Mouse (Mus musculus) midbrain, embryonic 16.5 days (tissue): Measurements from ENCODE around the gene Hcfc1. TPM values are rescaled to one million over a fixed set of nuclear protein-coding genes. Genes with fewer than 3 reads are reported as not detected.
A peak's percentile ranks its signal among the peaks of the same experiment; 100 is the strongest.

Experiments used
- ATAC-seq: fragments of 200-750 bp; cut with Nextera tagmentation; 2 replicates; pipeline ENCODE4 v1.8.0; 2017; ENCODE audit warnings: moderate TSS enrichment
- H3K27ac ChIP-seq: fragments of 300-500 bp; sonication (generic); 2 replicates; pipeline ENCODE4 v1.5.1; 2014; ENCODE audit warnings: mild to moderate bottlenecking, low read length, mixed read lengths
- H3K27me3 ChIP-seq: fragments of 300-500 bp; sonication (generic); 2 replicates; pipeline ENCODE4 v1.6.1; 2014; ENCODE audit warnings: low read depth, low read length, mixed read lengths; ENCODE audit not compliant: control insufficient read depth, insufficient read depth
- H3K36me3 ChIP-seq: fragments of 300-500 bp; sonication (generic); 2 replicates; pipeline ENCODE4 v1.6.1; 2014; ENCODE audit warnings: mild to moderate bottlenecking, low read length, moderate library complexity, mixed read lengths; ENCODE audit not compliant: control insufficient read depth, insufficient read depth
- H3K4me1 ChIP-seq: fragments of 300-500 bp; sonication (generic); 2 replicates; pipeline ENCODE4 v1.6.1; 2014; ENCODE audit warnings: mild to moderate bottlenecking, low read length, mixed read lengths; ENCODE audit not compliant: control insufficient read depth, insufficient read depth
- H3K4me2 ChIP-seq: fragments of 300-500 bp; sonication (generic); 2 replicates; pipeline ENCODE4 v1.6.1; 2014; ENCODE audit warnings: mild to moderate bottlenecking, low read length, mixed read lengths
- H3K4me3 ChIP-seq: fragments of 300-500 bp; sonication (generic); 2 replicates; pipeline ENCODE4 v1.5.1; 2014; ENCODE audit warnings: low read depth, mild to moderate bottlenecking, low read length, moderate library complexity, mixed read lengths
- H3K9ac ChIP-seq: fragments of 300-500 bp; sonication (generic); 2 replicates; pipeline ENCODE4 v1.6.1; 2014; ENCODE audit warnings: low read depth, low read length, mixed read lengths
- H3K9me3 ChIP-seq: fragments of 300-500 bp; sonication (generic); replicated peaks from 2 replicates; pipeline ENCODE4 v1.6.1; 2014; ENCODE audit warnings: mild to moderate bottlenecking, low read length, mixed read lengths; ENCODE audit not compliant: control insufficient read depth, poor library complexity, severe bottlenecking
- WGBS: fragments of 180-500 bp; shearing (Covaris S2); extraction: QIAGEN DNeasy Blood & Tissue Kit; methylation state at CpG from one replicate; pipeline ENCODE4 v1.1.7; 2014; 5-methylcytosine and 5-hydroxymethylcytosine counted together
- polyA plus RNA-seq: library from polyadenylated mRNA; unstranded; fragments of >200 nt; fragmentation: Nextera tagmentation; extraction: Ambion mirVana; gene quantifications from 2 replicates; pipeline ENCODE4 v1.2.1, GENCODE M21; 2015

Gene Hcfc1
- polyA plus RNA-seq, 1 experiment from 2014 or later: 39.1 TPM

DNA sequence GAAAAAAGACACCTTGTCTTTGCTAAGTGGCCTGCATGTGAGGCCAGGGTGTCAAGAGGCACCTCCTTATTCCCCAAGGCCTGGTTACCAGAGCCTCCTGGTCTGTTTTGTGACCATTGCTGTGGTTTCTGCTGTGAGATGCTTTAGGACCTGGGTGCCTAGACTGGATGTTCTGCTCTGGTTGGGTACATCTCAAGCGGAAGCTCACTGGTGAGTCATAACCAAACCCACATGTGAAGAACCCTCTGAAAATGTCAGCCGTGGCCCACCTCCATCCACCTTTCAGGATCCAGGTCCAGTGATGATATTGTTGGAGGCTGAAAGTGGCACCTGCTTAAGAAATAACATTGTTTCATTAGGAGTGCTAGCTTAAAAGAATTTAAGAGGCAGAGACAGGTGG is 10.1 kb upstream of the Hcfc1 start:
- Histone ChIP-seq H3K9ac (no peak overlapping the region), H3K4me3 (no peak overlapping the region), H3K36me3 (no peaks in the 10 kb centered on the region), H3K9me3 (no peaks in the 10 kb centered on the region), H3K27me3 (no peaks in the 10 kb centered on the region), H3K4me2 (no peak overlapping the region), H3K27ac (no peak overlapping the region), H3K4me1 (no peaks in the 10 kb centered on the region)
- no peak for ATAC-seq
- 92% methylated on average over 2 of the region's 2 CpGs for WGBS

GRCm38 (mm10) chrX:73972774-73973173 is 6.6 kb upstream of the Hcfc1 start:
- Histone ChIP-seq H3K9me3 (no peaks in the 10 kb centered on the region), H3K36me3 (no peaks in the 10 kb centered on the region), H3K27me3 (no peaks in the 10 kb centered on the region), H3K4me2 (no peak overlapping the region), H3K4me1 (peaks cover 3% of the 10 kb centered on the region), H3K9ac (no peak overlapping the region), H3K4me3 (no peak overlapping the region), H3K27ac (no peak overlapping the region)
- ATAC-seq: no peak
- WGBS: 79% methylated on average over 4 of the region's 4 CpGs

GRCm38 (mm10) chrX:73970781-73971180 is 4.6 kb upstream of the Hcfc1 start:
- H3K27me3 ChIP-seq: no peaks in the 10 kb centered on the region
- H3K9ac ChIP-seq: no peak overlapping the region
- no peak overlapping the region for H3K4me2 ChIP-seq
- no peaks in the 10 kb centered on the region for H3K36me3 ChIP-seq
- ATAC-seq: no peak
- no peak overlapping the region for H3K4me3 ChIP-seq
- H3K4me1 ChIP-seq: peaks cover 3% of the 10 kb centered on the region
- H3K27ac ChIP-seq: no peak overlapping the region
- no peaks in the 10 kb centered on the region for H3K9me3 ChIP-seq

- ATAC-seq: no peak
- H3K9ac ChIP-seq: no peak overlapping the region
- 98% methylated on average over 2 of the region's 2 CpGs for WGBS
- H3K4me3 ChIP-seq: no peak overlapping the region
- H3K36me3 ChIP-seq: no peaks in the 10 kb centered on the region
- H3K4me1 ChIP-seq: peaks cover 3% of the 10 kb centered on the region
- H3K27ac ChIP-seq: no peak overlapping the region
- no peak overlapping the region for H3K4me2 ChIP-seq
- H3K27me3 ChIP-seq: no peaks in the 10 kb centered on the region
- no peaks in the 10 kb centered on the region for H3K9me3 ChIP-seq
Observed at GRCm38 (mm10) chrX:73969729-73970128, 3.6 kb upstream of the Hcfc1 start.

- 83% methylated on average over 1 of the region's 1 CpGs for WGBS
- H3K36me3 ChIP-seq: no peaks in the 10 kb centered on the region
- H3K27ac ChIP-seq: 0 out of 2 replicates have a peak overlapping the region, but pooled peaks have one; percentile 63
- no peak overlapping the region for H3K4me2 ChIP-seq
- H3K9me3 ChIP-seq: no peaks in the 10 kb centered on the region
- no peak for ATAC-seq
- H3K4me1 ChIP-seq: peaks cover 5% of the 10 kb centered on the region
- H3K27me3 ChIP-seq: no peaks in the 10 kb centered on the region
- H3K9ac ChIP-seq: no peak overlapping the region
- H3K4me3 ChIP-seq: no peak overlapping the region
Observed at GRCm38 (mm10) chrX:73969167-73969566, 3.0 kb upstream of the Hcfc1 start.

DNA sequence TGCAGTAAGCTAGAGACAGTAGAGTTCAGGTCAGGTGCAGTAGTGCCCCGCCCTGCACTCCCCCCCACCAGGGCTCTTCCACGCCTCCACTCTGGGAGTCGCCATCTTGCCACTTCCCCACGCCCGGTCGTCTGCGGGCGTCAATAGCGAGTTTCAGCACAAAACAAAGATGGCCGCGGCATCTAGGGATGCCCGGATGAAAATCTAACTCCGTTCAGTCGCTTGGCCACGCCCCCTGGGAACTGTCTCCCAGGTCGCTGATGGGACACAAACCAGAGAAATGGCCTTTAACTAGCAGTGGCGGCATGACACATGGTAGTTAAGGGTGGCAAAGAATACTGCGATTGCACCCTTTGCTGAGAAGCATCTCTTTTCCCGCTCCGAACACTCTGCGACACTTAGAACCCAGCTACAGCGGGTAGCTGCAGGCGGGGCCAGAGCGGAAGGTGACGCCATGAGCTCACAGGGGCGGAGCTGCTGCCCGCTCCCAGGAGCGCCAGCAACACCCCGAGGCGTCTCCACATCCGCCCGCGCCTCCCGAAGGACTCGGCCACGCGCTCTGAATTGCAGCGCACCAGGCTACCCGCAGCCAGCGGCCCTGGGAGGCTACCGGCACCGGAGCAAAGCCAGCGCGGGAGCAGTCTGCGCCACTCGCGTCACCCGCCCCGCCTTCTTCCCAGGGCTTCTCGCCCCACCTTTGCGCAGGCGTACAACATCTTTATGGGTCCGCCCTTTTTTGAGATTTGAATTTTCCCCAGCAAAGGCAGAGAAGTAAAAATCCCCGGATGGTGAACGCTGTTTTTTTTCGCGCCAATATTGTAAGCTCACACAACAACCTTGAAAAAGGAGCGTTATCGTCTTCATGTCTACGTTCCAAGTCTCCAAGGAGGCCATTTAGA is 1.3 kb upstream of the Hcfc1 start:
- Histone ChIP-seq H3K4me1 (peaks cover 23% of the 10 kb centered on the region), H3K4me3 (peak overlapping the region; percentile 66), H3K36me3 (no peaks in the 10 kb centered on the region), H3K9me3 (no peaks in the 10 kb centered on the region), H3K27ac (peak overlapping the region; percentile 99), H3K9ac (peak overlapping the region; percentile 72), H3K27me3 (no peaks in the 10 kb centered on the region), H3K4me2 (peak overlapping the region; percentile 52)
- WGBS: 15% methylated on average over 59 of the region's 60 CpGs
- ATAC-seq: peak; percentile 90

DNA sequence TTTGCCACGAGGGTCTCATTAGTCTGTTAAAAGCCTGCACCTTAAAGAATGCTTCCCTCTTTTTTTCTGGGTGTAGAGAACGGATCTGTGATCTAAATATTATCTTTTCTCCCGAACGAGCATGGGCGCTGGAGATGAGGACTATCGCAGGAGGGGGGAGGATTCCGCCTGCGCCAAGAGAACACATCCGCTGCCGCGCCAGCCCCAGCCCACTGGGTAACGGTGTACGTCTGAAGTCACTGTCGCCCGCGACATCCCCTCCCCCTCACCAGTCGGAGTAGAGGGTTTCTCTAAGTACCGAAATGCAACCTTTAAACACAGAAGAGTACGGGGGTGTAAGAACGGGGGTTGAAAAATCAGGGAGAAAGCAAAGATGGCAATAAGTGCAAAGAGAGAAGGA is 850 bp downstream of the Hcfc1 start:
- Histone ChIP-seq H3K36me3 (no peaks in the 10 kb centered on the region), H3K4me2 (peak overlapping the region; percentile 81), H3K4me3 (peak overlapping the region; percentile 66), H3K27me3 (no peaks in the 10 kb centered on the region), H3K9me3 (no peaks in the 10 kb centered on the region), H3K27ac (peak overlapping the region; percentile 99), H3K4me1 (peaks cover 25% of the 10 kb centered on the region), H3K9ac (peak overlapping the region; percentile 72)
- ATAC-seq: no peak
- WGBS: 31% methylated on average over 19 of the region's 20 CpGs

DNA sequence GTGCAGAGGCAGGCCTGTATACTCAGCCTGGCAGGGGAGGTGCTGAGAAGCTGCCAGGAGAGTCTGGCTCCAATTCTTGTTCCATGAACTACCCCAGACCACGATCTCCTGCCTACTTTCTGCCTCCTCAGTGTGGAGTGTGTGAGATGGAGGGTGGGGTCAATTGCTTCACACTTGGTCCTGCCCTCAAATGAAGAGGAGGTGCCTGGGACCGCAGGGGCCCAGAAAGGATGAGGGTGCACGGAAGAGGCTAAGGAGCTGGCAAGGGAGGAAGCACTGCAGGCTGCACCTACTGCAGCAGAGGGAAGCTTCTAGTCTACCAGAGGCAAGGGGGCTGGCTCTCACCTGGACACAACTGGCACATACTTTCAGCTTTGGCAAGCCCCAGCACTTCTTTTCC is 1.8 kb downstream of the Hcfc1 start:
- Histone ChIP-seq H3K27ac (peak overlapping the region; percentile 42; the same call in 1 of the 2 replicates), H3K4me2 (peak overlapping the region; percentile 81), H3K4me3 (peak overlapping the region; percentile 66), H3K9ac (peak overlapping the region; percentile 72), H3K36me3 (no peaks in the 10 kb centered on the region), H3K27me3 (no peaks in the 10 kb centered on the region), H3K9me3 (no peaks in the 10 kb centered on the region), H3K4me1 (peaks cover 25% of the 10 kb centered on the region)
- no peak for ATAC-seq
- WGBS: 53% methylated on average over 2 of the region's 3 CpGs

GRCm38 (mm10) chrX:73954988-73955387 is 11.2 kb downstream of the Hcfc1 start:
- Histone ChIP-seq H3K4me2 (no peak overlapping the region), H3K9ac (no peak overlapping the region), H3K4me3 (no peak overlapping the region), H3K9me3 (no peaks in the 10 kb centered on the region), H3K27ac (no peak overlapping the region), H3K4me1 (no peaks in the 10 kb centered on the region), H3K27me3 (no peaks in the 10 kb centered on the region), H3K36me3 (peaks cover 26% of the 10 kb centered on the region)
- no peak for ATAC-seq
- 94% methylated on average over 6 of the region's 6 CpGs for WGBS
